Mouse (Mus musculus) urinary bladder, postnatal 36 days (tissue): ENCODE results near the gene Selenon.

ENCODE experiments used
- DNase-seq, 2 experiments: peaks; one replicate each; pipeline ENCODE4 v3.0.0; 2022; ENCODE audit warnings: low spot score in 2 of 2, mixed read lengths in 1 of 2

Selenon gene

DNA sequence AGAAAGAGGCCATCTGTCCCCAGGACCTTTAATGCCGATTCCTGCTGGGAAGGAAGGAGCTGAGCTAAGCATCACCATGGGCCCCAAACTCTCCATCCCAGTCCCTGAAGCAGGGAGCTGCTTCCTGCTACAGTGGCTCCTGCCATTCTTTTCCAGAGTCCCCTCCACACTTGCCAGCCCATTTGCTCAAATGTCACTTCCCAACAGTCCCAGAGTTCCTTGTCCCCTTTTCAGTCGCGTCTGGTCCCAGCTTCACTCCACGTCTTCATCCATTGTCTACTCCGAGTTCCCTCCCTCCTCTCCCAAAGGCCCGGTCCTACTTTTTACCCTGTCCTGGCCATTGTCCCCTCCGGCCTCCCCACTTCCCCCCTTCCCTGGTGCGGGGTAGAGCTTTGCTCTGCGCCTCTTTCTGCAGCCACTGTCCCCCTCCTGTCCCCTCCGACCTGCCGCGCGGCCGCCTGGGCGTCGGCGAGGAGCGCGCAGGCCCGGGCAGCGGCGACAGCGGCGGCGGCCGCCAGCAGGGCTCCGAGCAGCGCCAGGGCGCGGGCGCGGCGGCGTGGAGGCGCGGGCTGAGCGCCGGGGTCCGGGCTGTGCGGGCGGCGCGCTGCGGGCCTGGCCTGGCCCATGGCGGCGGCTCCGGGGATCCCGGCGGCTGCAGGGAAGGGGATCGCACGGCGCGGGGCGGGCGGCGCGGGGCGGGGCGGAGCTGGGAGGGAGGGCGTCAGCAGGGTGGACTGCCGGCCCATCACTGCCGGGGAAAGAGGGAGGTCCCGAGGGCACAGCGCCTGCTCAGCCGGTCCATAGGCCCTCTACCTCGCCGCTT, at the start of gene Selenon:
Selenon (minus strand) TSS at position 673 of the 823 bp plus-strand sequence.
- peak; percentile 43 to 71 for DNase-seq

DNA sequence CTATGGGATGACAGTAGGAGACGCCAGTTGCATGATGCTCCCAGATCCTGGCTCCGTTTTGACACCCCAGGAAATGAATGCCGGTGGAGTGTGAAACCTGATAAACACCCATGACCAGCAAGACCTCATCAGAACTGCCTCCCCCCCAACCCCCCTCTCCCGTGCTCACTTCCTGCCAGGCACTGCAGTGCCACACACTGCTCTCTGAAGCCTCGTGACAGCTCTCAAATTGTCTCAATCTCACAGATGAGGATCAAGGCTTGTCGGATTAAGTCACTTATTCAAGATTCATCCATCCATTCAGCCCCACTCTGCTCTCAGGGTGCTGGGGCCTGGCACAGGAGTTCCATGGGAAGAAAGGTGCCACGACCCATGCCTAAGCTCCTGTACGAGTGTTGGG, 49.4 kb upstream of the Selenon start:
- DNase-seq: no peak

DNA sequence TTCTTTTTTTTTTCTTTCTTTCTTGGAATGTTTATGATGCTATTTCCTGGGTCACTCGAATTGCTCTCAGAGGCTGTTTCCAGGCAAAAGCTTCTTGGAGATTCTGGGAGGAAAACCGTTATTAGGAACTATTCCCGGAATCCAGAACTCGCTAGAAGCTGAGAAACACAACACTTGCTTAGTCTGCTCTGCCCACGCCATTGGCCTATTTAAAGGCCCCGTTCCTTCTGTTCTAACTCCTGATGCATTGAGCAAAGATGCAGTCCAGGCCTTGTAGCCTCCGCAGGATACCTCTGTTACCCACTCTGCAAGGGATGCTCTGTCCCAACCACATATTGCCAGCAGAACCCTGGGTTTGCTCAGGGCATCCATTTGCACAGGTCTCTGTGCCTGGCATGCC, 48.8 kb upstream of the Selenon start:
- DNase-seq: no peak

DNA sequence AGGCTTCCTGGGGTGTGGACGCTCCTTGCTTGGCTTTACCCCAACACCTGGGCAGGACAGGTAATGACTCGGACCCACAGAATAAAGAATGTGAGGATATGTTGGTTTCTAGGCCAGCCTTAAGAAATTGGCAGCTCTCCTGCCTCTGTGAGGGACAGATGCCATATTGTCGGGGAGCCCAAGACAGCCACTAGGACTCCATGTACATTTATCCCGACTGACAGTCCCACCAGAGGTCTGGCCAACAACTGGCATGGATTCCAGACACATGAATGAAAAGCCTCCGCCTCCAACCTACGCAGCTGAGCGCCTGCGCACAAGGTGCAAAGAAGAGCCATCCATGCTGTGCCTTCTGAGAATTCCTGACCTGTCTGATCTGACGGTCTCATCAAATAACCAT, 48.1 kb upstream of the Selenon start:
- DNase-seq: no peak

DNA sequence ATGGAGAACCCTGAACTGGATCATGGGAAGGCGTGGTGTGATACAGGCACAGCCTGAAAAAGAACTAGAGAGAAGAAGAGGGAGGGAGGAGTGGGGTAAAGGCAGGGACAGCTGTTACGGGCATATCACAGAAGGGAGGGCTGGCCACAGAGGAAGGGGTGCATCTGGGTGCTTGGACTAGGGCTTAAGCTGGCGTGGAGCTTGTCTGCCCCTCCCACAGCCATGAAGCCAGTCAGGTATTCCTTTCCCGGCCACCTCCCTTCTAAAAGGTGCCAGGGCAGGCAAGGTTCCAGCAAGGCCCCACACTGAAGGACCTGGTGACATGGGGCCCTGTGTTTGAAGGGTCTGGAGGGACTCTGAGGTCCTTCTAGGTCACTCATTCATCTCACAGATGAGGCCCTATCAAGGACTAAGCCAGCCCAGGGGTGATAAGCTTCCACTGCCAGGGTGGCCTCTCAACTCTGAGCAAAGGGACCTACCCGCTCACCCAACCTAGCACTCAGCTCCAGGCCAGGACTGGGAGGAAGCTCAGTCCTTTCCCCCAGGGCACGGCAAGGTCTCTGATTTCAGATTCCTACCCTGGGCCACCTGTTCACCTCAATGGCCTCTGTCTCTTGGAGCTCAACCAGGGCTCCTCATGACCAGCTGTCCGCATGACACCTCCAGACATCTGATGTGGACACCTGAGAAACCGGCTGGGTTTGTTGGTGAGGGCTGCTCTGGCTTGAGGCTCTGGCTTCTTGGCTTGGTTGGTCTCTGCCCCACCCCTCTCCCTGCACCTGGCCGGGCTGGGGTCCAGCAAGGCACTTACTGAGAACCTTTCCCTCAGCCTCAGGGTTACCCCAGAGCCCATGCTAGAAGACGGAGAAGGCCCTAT, 45.1 kb upstream of the Selenon start:
- no peak for DNase-seq

DNA sequence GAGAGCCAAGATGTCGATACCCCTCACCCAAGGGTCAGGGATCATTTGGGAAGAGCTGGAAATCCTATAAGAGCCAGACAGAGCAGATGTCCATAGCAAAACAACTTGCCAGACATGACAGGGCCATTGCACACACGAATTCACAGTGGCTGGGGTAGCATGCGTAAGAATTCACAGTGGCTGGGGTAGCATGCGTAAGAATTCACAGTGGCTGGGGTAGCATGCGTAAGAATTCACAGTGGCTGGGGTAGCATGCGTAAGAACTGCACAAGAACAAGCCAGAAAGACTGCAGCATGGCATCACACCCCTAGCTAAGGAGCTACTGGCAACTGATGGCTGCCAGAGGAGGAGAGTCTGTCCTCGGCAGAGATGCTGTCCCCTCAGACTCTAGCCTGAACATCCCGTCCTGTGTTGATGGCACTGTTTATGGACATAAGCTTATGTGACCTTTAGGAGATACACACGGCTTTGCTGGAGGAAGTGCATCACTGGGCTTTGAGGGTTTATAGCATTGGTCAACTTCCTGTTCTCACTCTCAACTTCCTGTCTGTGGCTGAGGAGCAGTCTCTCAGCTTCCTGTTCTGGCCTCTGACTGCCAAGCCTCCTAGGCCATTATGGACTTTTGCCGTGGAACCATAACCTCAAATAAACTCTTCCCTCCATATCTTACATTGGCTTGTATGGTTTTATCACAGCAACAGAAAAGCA, 42.9 kb upstream of the Selenon start:
- no peak for DNase-seq

DNA sequence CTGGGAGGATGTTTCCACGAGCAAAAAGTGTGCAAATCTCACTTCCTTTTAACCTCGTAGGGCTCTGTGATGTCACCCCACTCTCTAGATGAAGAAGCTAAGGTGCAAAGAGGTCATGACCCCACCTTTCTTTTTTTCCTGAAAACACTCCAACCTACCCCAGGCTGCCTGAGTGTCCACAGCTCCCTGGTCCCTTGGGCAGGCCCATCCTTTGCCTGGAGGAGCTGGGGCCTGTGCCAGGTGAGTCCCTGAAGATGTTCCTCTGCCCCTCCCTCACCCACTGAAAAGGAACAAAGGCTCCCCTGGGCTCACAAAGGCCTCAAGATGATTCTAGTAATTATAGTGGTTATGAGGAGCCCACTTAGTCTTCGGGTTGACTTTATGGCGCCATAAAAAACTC, 40.5 kb upstream of the Selenon start:
- no peak for DNase-seq

DNA sequence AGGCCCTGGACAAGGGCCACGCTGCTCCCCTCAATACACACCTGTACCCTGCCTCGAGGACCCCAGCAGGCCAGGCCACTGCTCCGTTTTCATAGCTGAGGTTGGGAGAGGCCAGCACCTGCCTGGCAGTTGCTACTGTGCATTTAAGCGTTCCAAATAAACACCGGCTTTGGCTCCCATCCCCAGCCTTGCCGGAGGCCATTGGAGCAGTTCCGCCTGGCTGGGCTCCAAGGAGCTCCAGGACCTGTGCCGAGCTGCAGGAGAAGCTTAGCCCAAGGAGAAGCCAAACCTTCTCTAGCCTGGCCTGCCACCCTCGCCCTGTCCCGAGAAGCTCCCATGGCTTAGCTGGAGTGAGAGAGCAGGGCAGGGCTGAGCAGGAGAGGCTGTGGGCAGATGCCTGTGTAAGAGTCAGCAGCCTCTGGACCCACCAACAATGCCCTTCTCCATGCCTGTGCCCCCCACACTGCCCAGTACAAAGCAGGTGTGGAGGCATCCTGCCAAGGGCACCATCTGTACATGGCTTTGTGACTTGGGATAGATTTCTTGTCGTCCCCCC, 39.6 kb upstream of the Selenon start:
- DNase-seq: peak in 1 of 2 experiments; percentile 75

DNA sequence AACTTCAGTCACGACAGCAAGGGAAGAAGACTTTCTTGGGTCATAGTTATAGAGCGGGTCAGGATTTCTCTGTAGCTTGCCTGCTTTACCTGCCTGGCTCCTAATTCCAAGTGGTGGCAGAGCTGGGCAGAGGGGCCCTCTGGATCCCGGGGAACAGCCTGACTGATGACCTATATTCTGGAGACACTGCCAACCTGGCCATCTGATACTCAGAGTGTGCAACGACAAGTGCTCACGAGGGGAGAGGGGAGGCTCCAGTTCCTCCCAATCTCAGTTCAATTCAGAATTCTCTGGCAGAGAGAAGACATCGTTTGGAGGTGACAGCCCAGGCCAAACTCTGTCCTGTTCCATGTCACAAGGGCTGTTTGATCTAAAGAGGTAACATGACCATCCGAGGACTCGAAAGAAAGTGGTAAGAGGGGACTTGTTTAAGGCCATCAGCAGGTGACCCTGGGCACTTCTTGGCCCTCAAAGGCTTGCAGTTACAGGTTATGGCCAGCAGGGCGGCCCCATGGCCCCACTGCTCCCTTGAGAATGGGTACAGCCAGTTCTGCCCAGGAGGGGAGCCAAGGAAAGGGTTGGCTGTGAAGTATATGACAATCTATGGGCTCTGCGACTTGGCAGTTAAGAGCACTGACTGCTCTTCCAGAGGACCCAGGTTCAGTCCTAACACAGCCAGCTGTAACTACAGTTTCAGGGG, 38.4 kb upstream of the Selenon start:
- DNase-seq: no peak

DNA sequence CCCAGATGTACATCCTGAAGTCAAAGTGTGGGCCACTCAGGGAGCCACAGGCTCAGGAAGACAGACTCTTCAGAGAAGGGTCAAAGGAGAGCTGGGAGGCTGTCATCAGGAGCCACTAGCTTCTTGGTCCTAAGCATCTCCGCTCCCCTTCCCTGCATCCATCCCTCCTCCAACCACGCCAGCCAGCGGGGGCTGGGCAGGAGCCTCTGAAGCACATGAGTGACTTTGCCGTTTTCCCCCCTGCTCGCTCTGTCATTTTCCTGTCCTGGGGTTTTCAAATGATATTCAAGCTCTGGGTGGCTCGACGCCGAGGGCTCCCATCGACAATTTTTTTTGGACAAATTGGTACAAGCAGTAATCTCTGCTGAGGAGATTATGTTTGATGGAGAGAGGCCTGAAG, 37.8 kb upstream of the Selenon start:
- DNase-seq: no peak

DNA sequence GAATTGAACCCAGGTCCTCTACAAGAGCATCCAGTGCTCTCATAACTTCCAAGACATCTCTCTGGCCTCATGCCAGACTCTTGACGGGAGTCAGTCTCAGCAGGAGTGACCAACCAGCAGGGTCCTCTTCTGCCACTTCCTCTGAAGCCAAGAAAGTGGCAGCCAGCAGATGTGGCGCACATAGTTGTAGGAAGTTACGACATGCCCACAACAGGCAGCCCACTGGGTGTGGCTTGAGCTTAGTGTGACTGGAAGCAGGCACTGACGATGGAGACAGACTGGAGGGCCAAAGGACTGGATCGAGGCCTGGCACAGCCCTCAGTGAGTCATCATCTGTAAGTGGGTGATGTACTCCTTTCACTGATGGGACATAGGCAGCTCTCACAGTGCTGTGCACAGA, 37.0 kb upstream of the Selenon start:
- no peak for DNase-seq

DNA sequence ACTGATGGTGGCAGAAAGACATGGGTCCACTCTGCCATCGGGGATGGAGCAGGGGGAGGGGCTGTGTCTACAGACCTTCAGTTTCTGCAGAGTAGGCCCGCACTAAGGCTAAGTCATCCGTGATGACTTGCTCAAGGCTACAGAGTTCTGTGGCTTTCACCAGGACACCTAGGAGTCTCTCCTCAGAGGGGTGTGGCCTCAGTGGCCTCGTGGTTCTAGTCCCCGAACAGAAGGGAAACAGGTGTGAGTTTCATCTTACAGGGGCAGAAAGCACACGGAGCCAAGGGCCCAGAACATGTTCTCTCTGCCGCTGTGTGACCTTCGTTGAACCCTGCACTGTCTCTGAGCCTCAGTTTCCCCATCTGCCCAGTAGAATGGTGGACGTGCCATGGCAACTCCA, 36.3 kb upstream of the Selenon start:
- DNase-seq: no peak

DNA sequence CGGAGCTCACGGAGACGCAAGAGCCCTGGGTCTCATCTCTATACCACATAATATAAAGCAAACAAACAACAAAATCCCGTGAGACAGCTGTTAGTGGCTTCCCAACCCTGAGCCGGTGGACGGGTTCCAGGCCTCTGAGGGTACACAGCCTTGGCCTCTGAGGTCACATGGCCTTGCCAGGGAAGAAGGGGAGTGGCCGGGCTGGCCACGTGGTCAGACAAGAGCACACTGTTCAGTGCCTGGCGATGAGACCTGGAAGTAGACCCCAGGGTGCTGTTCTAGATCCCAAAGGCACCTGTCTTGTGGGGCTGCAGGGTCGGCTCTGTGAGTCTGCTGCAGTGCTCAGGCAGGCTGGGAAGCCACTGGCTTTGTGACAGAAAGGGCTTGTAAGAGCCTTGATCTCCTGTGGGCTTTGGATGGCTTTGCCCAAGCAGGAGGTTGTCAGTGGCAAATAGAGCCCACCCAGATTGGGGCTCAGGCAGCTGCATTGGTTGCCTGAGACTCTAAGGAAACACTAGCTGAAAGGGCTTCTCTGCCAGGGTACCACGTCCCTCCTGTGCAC, 35.8 kb upstream of the Selenon start:
- DNase-seq: no peak

DNA sequence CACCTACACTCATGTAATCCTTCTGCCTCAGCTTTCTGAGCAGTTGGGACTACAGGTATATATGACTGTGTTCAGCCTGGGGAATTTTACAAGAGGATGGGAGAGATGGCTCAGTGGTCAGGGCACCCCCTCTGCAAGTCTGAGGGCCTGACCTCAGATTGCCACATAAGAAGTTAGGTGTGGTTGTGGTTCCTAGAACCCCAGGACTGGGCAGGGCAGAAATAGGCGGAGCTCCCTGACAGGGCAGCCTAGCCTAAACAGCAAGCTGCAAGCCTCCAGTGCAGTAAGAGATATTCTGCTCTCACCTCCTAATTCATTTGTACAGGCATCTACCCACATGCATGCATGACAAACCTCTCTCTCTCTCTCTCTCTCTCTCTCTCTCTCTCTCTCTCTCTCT, 34.7 kb upstream of the Selenon start:
- no peak for DNase-seq

DNA sequence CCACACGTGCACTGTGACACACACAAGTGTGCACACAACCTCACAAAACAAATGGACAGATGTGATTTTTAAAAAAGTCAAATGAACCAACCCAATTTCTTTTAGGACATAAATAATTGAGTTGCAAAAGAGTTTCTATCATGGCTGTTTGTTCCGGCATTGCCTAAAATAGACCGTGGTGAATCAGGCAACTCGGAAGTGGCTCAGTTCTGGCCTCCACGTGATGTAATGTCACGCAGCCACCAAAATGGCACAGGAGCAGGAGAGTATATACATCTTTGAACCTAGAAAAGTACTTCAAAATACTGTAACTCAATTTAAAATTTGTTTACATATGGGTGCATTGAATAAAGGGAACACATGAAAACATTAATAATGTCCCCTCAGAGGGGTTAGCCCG, 34.2 kb upstream of the Selenon start:
- no peak for DNase-seq

DNA sequence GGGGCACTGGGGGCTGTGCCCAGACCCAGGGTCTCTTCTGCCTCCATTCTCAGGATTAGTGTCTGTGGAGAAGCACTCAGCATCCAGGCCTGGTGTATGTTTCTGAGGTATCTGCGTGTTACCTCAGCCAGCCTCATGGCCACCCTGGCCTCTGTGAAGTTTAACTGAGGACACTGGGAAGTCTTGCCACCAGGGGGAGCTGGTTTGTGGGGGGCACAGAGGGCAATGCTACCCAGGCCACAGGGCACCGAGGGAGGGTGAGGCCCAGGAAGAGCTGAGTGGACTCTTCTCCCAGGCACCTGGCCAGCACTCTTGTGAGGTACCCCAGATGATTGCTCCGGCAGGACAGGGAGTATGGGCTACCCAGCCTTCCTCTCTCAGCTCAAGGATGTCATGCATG, 31.5 kb upstream of the Selenon start:
- no peak for DNase-seq

DNA sequence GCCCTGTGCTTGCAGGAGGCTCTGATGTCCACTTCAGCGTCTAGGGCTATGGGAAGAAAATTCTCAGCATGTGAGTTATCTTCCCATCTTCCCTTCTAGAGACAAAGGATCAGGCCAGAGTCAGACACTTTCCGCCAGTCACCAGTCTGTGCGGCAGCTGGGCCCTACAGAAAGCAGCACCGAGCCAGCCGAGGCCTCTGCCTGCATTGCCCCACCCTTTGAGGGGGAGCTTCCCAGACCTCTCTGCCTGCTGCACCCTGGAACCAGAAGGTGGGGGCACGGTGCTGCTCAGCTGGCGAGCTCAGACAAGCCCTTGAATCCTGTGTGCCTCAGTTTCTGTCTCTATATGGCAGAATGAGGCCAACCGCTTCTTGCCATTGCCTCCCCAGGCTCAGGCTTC, 29.4 kb upstream of the Selenon start:
- DNase-seq: no peak

DNA sequence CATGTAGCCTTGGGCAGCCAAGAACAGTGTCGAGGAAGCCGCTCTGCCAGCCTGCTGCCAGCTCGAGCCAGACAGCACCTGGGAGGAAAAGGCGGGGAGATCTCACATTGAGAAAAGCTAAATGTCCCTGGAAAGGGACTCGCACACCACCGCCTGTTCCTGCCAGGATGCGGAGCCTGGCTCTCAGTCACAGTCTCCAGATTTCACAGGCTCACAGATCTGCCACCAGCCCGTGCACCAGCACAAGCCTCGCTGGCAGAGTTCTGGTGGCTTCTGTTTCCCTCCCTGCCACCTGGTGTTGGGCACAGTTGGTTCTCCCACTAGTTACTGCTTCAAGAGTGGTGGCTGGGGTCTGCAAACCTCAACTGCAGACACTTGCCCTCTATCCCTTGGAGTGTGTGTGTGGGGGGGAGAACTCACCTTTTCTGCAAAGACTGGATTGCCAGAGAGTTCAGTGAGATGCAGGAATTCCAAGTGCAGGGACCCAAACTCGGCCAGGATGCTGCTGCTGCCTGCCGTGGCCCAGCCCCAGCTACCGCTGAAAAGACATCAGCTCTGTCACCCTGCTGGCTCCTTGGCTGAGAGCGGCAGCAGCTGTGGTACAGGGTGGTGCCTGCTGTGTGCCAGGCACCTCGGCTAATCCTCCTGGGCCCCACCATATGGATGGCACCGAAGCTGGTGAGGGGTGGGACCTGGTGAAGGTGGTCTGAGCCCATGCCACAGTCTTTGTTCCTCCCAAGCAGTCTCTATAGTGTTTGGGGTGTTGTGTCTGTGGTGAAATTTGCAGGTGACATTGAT, 28.6 kb upstream of the Selenon start:
- no peak for DNase-seq

DNA sequence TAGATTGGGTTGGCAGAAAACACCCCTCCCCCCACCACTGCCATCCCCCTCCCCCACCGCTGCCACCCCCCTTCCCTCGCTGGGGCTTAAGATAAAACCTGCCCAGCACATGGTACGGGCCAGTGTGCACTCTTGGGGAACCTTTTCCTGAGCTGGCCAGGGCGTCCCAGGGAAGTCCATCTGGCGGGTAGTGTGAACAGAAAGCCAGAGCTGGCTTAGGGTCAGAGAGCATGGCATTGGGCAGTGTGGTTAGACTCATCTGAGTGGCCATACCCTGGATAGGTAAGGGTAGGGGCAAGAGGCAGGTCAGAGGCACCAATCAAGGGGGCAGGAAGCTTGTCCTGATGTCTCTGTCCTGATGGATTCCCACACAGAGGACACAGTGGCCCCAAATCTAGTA, 27.7 kb upstream of the Selenon start:
- DNase-seq: no peak

DNA sequence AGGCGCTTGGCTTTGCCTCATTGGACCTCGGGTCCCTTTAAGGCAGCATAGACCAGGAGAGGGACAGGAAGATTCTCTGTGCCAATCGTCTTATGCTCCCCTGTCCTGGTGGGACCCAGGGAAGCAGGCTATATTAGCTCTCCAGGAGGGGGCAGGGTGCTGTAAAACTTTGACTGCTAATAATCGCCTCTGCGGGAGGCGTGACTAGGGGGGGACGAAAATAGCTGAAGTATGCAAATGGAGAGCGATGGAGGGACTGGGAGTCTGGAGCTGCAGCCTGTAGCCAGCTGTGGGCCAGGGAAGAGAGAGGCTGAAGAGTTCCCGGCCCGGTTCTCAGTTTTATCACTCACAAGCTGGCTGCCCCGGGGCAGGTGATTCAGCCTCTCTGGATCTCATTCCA, 27.2 kb upstream of the Selenon start:
- no peak for DNase-seq
